Mouse (Mus musculus) megakaryocyte, embryonic 14.5 days (primary cell): ENCODE measurements around the gene Itgb7.

Experiments used
- FLI1 ChIP-seq: IDR thresholded peaks from 2 replicates; pipeline ENCODE4 v1.6.1; 2012; ENCODE audit warnings: low read length, inconsistent platforms, mixed read lengths
- GATA1 ChIP-seq: IDR thresholded peaks from 3 replicates; pipeline ENCODE4 v1.6.1; 2012; ENCODE audit warnings: mixed read lengths, low read length, inconsistent platforms, borderline replicate concordance

- TF ChIP-seq FLI1 (no peak), GATA1 (no peak)
These were observed 28.5 kb downstream of the Itgb7 start, which contains the start of gene Zfp740 for GRCm38 (mm10) chr15:102202971-102203834.
